Mouse (Mus musculus) spleen, adult 2 months (tissue): ENCODE results near the gene Lysmd2.

Experiments used
- CTCF ChIP-seq: fragments of 200-500 bp; IDR thresholded peaks from 2 replicates; pipeline ENCODE4 v1.5.1; 2011; ENCODE audit warnings: mild to moderate bottlenecking, inconsistent platforms; ENCODE audit not compliant: insufficient read depth, insufficient read length, insufficient replicate concordance; ENCODE audit errors: extremely low read depth
- POLR2A ChIP-seq: fragments of 200-500 bp; IDR thresholded peaks from 2 replicates; pipeline ENCODE4 v1.6.1; 2011; ENCODE audit warnings: low read depth, low read length, inconsistent platforms

DNA sequence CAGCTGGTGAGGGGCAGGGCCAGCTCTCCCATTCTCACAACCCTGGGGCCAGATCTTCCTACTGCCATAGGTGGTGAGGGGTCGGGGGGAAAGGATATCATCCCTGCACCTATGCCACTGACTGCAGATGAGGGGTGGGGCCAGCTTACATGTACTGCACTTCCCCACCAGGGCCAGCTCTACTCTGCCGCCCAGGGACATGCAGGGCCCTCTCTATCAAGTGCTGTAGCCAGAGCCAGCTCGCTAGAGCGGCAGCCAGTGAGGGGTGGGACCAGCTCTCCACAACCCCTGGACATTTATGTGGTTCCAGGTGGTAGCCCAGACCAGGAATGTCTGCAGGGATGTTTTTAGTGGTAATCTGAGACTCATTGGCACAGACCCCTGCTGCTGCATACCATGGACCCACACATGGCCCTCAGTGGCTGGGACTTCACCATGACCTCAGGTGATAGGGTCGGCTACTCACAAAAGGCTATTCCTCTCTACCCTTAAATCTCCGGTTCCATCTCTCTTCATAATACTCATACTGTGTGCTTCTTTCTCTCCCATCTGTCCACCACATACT lies 6.6 kb upstream of the Lysmd2 start:
- no peak for TF ChIP-seq POLR2A
- no peak for TF ChIP-seq CTCF
